Mouse (Mus musculus): Measurements from ENCODE around the gene Gm28051. TPM values are rescaled to one million over a fixed set of nuclear protein-coding genes. Genes with fewer than 3 reads are reported as not detected.

Gene Gm28051
- polyA plus RNA-seq, 1 experiment from 2014 or later = not detected

- no peaks in the 10 kb centered on the region for H3K27me3 ChIP-seq
- DNase-seq (ENCODE audit: low read depth, low spot score) = no peak
- POLR2A ChIA-PET = no interaction called here
- in situ Hi-C loops (cut with MboI; ENCODE audit: low pct_unique_long_range_greater_than_20kb) = loop anchor here (5.0 kb wide), 3 partner anchors 70 to 180 kb away; no protein-coding TSS in a partner anchor
- no peak for ATAC-seq
- CTCF ChIA-PET = interaction anchor here (1.3 kb wide), 1 partner anchor 13 kb away, joined by 3 read pairs; no protein-coding TSS in a partner anchor
- TF ChIP-seq CTCF (IDR thresholded peaks at IDR 0.05) = no peak
These were observed 50.6 kb downstream of the Gm28051 start for GRCm38 (mm10) chr12:102706833-102707463.

GRCm38 (mm10) chr12:102705906-102706640 lies 51.5 kb downstream of the Gm28051 start:
- ChIA-PET CTCF (interaction anchor here (1.0 to 1.6 kb wide), 8 partner anchors 8 to 179 kb away, joined by 3 to 4 read pairs (median 3); no protein-coding TSS in a partner anchor), POLR2A (no interaction called here)
- no peaks in the 10 kb centered on the region for H3K27me3 ChIP-seq
- in situ Hi-C loops (cut with MboI; ENCODE audit: low pct_unique_long_range_greater_than_20kb) = loop anchor here (5.0 kb wide), 3 partner anchors 69 to 179 kb away; no protein-coding TSS in a partner anchor
- no peak for TF ChIP-seq CTCF (IDR thresholded peaks at IDR 0.05)
- DNase-seq (ENCODE audit: low read depth, low spot score) (no peak), ATAC-seq (no peak)

- POLR2A ChIA-PET = interaction anchor here (0.6 to 1.5 kb wide), 2 partner anchors 10 to 38 kb away, joined by 3 read pairs; no protein-coding TSS in a partner anchor
These were observed 52.2 kb downstream of the Gm28051 start for GRCm38 (mm10) chr12:102705216-102705871.

GRCm38 (mm10) chr12:102704457-102705198 lies 52.9 kb downstream of the Gm28051 start, which contains the start of gene Itpk1:
Itpk1 (minus strand) TSS chr12:102704930.
- peak; percentile 63 for ATAC-seq
- ChIA-PET POLR2A (interaction anchor here (0.6 to 1.5 kb wide), 3 partner anchors 9 to 130 kb away, joined by 3 to 4 read pairs (median 3); no protein-coding TSS in a partner anchor), CTCF (interaction anchor here (0.6 to 1.6 kb wide), 6 partner anchors 10 to 130 kb away, joined by 3 to 4 read pairs (median 4); no protein-coding TSS in a partner anchor)
- DNase-seq (ENCODE audit: low read depth, low spot score) = no peak
- in situ Hi-C loops (cut with MboI; ENCODE audit: low pct_unique_long_range_greater_than_20kb) = loop anchor here (5.0 kb wide), 3 partner anchors 67 to 177 kb away; no protein-coding TSS in a partner anchor
- no peaks in the 10 kb centered on the region for H3K27me3 ChIP-seq
- TF ChIP-seq CTCF (IDR thresholded peaks at IDR 0.05) = no peak

More at GRCm38 (mm10) chr12:102705216-102705871, 52.2 kb downstream of the Gm28051 start:
- CTCF ChIA-PET = interaction anchor here (0.6 to 1.6 kb wide), 10 partner anchors 9 to 178 kb away, joined by 3 to 4 read pairs (median 3); no protein-coding TSS in a partner anchor
- no peaks in the 10 kb centered on the region for H3K27me3 ChIP-seq
- ATAC-seq (peak; percentile 44), DNase-seq (ENCODE audit: low read depth, low spot score) (no peak)
- in situ Hi-C loops (cut with MboI; ENCODE audit: low pct_unique_long_range_greater_than_20kb) = loop anchor here (5.0 kb wide), 3 partner anchors 68 to 178 kb away; no protein-coding TSS in a partner anchor
- TF ChIP-seq CTCF (IDR thresholded peaks at IDR 0.05) = no peak

GRCm38 (mm10) chr12:102703921-102704408 lies 53.6 kb downstream of the Gm28051 start:
- in situ Hi-C loops (cut with MboI; ENCODE audit: low pct_unique_long_range_greater_than_20kb) = no loop called here
- CTCF ChIA-PET = interaction anchor here (1.4 to 2.4 kb wide), 4 partner anchors 11 to 125 kb away, joined by 3 to 11 read pairs (median 6); no protein-coding TSS in a partner anchor

GRCm38 (mm10) chr12:102703441-102703840 lies 54.1 kb downstream of the Gm28051 start:
- no peaks in the 10 kb centered on the region for H3K27me3 ChIP-seq
- TF ChIP-seq CTCF (IDR thresholded peaks at IDR 0.05) = no peak
- DNase-seq (ENCODE audit: low read depth, low spot score) = no peak
- in situ Hi-C loops (cut with MboI; ENCODE audit: low pct_unique_long_range_greater_than_20kb) = no loop called here
- POLR2A ChIA-PET = interaction anchor here (0.8 to 1.5 kb wide), 4 partner anchors 8 to 129 kb away, joined by 3 to 4 read pairs (median 3); no protein-coding TSS in a partner anchor
- CTCF ChIA-PET = interaction anchor here (1.1 to 2.4 kb wide), 8 partner anchors 10 to 127 kb away, joined by 3 to 11 read pairs (median 4); no protein-coding TSS in a partner anchor
- ATAC-seq = no peak

More at GRCm38 (mm10) chr12:102703921-102704408, 53.6 kb downstream of the Gm28051 start:
- DNase-seq (ENCODE audit: low read depth, low spot score) = no peak
- ATAC-seq = peak; percentile 4
- POLR2A ChIA-PET = interaction anchor here (0.8 to 1.5 kb wide), 4 partner anchors 9 to 129 kb away, joined by 3 to 4 read pairs (median 3); no protein-coding TSS in a partner anchor
- H3K27me3 ChIP-seq = no peaks in the 10 kb centered on the region
- no peak for TF ChIP-seq CTCF (IDR thresholded peaks at IDR 0.05)

- DNase-seq (ENCODE audit: low read depth, low spot score) = no peak
- CTCF ChIA-PET = interaction anchor here (1.1 to 2.4 kb wide), 10 partner anchors 9 to 126 kb away, joined by 3 to 11 read pairs (median 4); no protein-coding TSS in a partner anchor
- POLR2A ChIA-PET = interaction anchor here (0.8 to 1.1 kb wide), 2 partner anchors 52 to 55 kb away, joined by 3 read pairs; no protein-coding TSS in a partner anchor
- TF ChIP-seq CTCF (IDR thresholded peaks at IDR 0.05) = no peak
- H3K27me3 ChIP-seq = no peaks in the 10 kb centered on the region
- in situ Hi-C loops (cut with MboI; ENCODE audit: low pct_unique_long_range_greater_than_20kb) = no loop called here
- no peak for ATAC-seq
These were observed 54.5 kb downstream of the Gm28051 start for GRCm38 (mm10) chr12:102703111-102703412.

GRCm38 (mm10) chr12:102702356-102703110 lies 55.0 kb downstream of the Gm28051 start:
- no peak for DNase-seq (ENCODE audit: low read depth, low spot score)
- in situ Hi-C loops (cut with MboI; ENCODE audit: low pct_unique_long_range_greater_than_20kb) = no loop called here
- TF ChIP-seq CTCF (IDR thresholded peaks at IDR 0.05) = no peak
- CTCF ChIA-PET = interaction anchor here (0.8 to 2.4 kb wide), 13 partner anchors 9 to 126 kb away, joined by 3 to 11 read pairs (median 4); no protein-coding TSS in a partner anchor
- POLR2A ChIA-PET = no interaction called here
- no peak for ATAC-seq
- no peaks in the 10 kb centered on the region for H3K27me3 ChIP-seq
